Mouse (Mus musculus) bone marrow macrophage, adult 2 months (primary cell): ENCODE results near the gene Tmbim4. TPM values are rescaled to one million over a fixed set of nuclear protein-coding genes. Genes with fewer than 3 reads are reported as not detected.
A peak's percentile ranks its signal among the peaks of the same experiment; 100 is the strongest.

Experiments
- H3K27ac ChIP-seq: 2 replicates; pipeline ENCODE4 v1.5.1; 2012; ENCODE audit warnings: low read depth, low read length; ENCODE audit not compliant: insufficient read depth
- H3K4me1 ChIP-seq: 2 replicates; pipeline ENCODE4 v1.6.1; 2012; ENCODE audit warnings: low read length; ENCODE audit not compliant: control insufficient read depth, insufficient read depth
- H3K4me3 ChIP-seq: 2 replicates; pipeline ENCODE4 v1.5.1; 2012; ENCODE audit warnings: mild to moderate bottlenecking, low read length, moderate library complexity; ENCODE audit not compliant: insufficient read depth
- CTCF ChIP-seq: IDR thresholded peaks from 2 replicates; pipeline ENCODE4 v1.5.1; 2012; ENCODE audit warnings: low read depth, mild to moderate bottlenecking, low read length, moderate library complexity
- POLR2A ChIP-seq: IDR thresholded peaks from 2 replicates; pipeline ENCODE4 v1.6.1; 2012; ENCODE audit warnings: mild to moderate bottlenecking, low read depth, low read length, borderline replicate concordance
- polyA plus RNA-seq: library from polyadenylated mRNA; stranded (reverse); fragments of >200 nt; gene quantifications from 2 replicates; pipeline ENCODE4 v1.2.4, GENCODE M21; 2012; ENCODE audit not compliant: missing spikeins, insufficient read depth, insufficient read length

Tmbim4 gene
- polyA plus RNA-seq, 1 experiment, result 180 TPM

- Histone ChIP-seq H3K4me1 (no peaks in the 10 kb centered on the region), H3K4me3 (no peak overlapping the region), H3K27ac (no peak overlapping the region)
- no peak for TF ChIP-seq POLR2A
- TF ChIP-seq CTCF, result no peak
These were observed 69.4 kb downstream of the Tmbim4 start for GRCm38 (mm10) chr10:120270777-120271176.

GRCm38 (mm10) chr10:120271318-120271717 lies 69.9 kb downstream of the Tmbim4 start:
- H3K4me3 ChIP-seq, result peak overlapping the region; percentile 18; the same call in 1 of the 2 replicates
- H3K4me1 ChIP-seq, result no peaks in the 10 kb centered on the region
- H3K27ac ChIP-seq, result no peak overlapping the region
- TF ChIP-seq POLR2A, result no peak
- no peak for TF ChIP-seq CTCF

GRCm38 (mm10) chr10:120271879-120272269 lies 70.5 kb downstream of the Tmbim4 start:
- no peak overlapping the region for H3K27ac ChIP-seq
- no peaks in the 10 kb centered on the region for H3K4me1 ChIP-seq
- no peak for TF ChIP-seq POLR2A
- TF ChIP-seq CTCF, result no peak
- no peak overlapping the region for H3K4me3 ChIP-seq

- H3K27ac ChIP-seq, result no peak overlapping the region
- no peak overlapping the region for H3K4me3 ChIP-seq
- TF ChIP-seq POLR2A, result no peak
- no peak for TF ChIP-seq CTCF
- no peaks in the 10 kb centered on the region for H3K4me1 ChIP-seq
These were observed 71.0 kb downstream of the Tmbim4 start for GRCm38 (mm10) chr10:120272270-120272883.

- Histone ChIP-seq H3K4me1 (no peaks in the 10 kb centered on the region), H3K27ac (no peak overlapping the region), H3K4me3 (no peak overlapping the region)
- TF ChIP-seq POLR2A (no peak), CTCF (no peak)
These were observed 71.9 kb downstream of the Tmbim4 start for GRCm38 (mm10) chr10:120273335-120273734.

Other genes starting within 250 kb of the Tmbim4 start
- gene Helb, start 88.6 kb upstream of the Tmbim4 start, polyA plus RNA-seq, result 22.9 and 28.3 TPM in 2 replicates
- 75.9 and 80.3 TPM in 2 replicates for gene Irak3, start 540 bp downstream of the Tmbim4 start, polyA plus RNA-seq
- gene Llph, start 25.5 kb downstream of the Tmbim4 start, polyA plus RNA-seq, result 54.7 and 62.4 TPM in 2 replicates